Mouse (Mus musculus): Measurements from ENCODE around the gene Utf1. TPM values are rescaled to one million over a fixed set of nuclear protein-coding genes. Genes with fewer than 3 reads are reported as not detected.

The Utf1 gene
- total and polyA plus RNA-seq, 3 experiments = not detected

GRCm38 (mm10) chr7:139957437-139957836 lies 13.8 kb downstream of the Utf1 start:
- in situ Hi-C loops (cut with MboI; ENCODE audit: low pct_ligation_motif_present, low pct_unique_long_range_greater_than_20kb, low sequenced_read_pairs) = no loop called here
- no peak for DNase-seq (ENCODE audit: extremely low read depth)

GRCm38 (mm10) chr7:139957958-139958357 lies 14.4 kb downstream of the Utf1 start:
- Histone ChIP-seq H3K79me2 (replicated peaks; ENCODE audit: control insufficient read depth, extremely low read depth, insufficient read depth, poor library complexity, severe bottlenecking) (no peaks in the 10 kb centered on the region), H3K9me3 (replicated peaks; ENCODE audit: low read length) (no peaks in the 10 kb centered on the region), H3K36me3 (replicated peaks in 1 of 2; ENCODE audit: control insufficient read depth in 1 of 2, insufficient read depth in 1 of 2, low read length in 1 of 2) (peaks cover 18 to 48% of the 10 kb centered on the region in 2 experiments), H3K9ac (ENCODE audit: insufficient read depth, low read depth) (no peak overlapping the region), H3K27me3 (replicated peaks) (no peaks in the 10 kb centered on the region), H3K27ac (ENCODE audit: insufficient read depth, low read depth) (no peak overlapping the region), H3K4me3 (replicated peaks in 1 of 3; ENCODE audit: low read depth in 2 of 3, low read length in 2 of 3, poor library complexity in 1 of 3) (no peak overlapping the region), H3K4me1 (ENCODE audit: control insufficient read depth in 1 of 2, insufficient read depth in 2 of 2) (peaks cover 11 to 82% of the 10 kb centered on the region in 2 experiments), H3K4me2 (ENCODE audit: insufficient read depth, low read depth, poor library complexity, severe bottlenecking) (no peak overlapping the region)
- TF ChIP-seq USF2 (conservative IDR thresholded peaks at IDR 0.05; ENCODE audit: low read depth, low read length) (no peak), GABPA (IDR thresholded peaks at IDR 0.05; ENCODE audit: insufficient replicate concordance, low read depth, low read length) (no peak), POLR2AphosphoS2 (IDR thresholded peaks at IDR 0.05; ENCODE audit: low read depth, low read length) (0 out of 2 replicates have a peak, but pooled peaks have one; percentile 18), NELFE (IDR thresholded peaks at IDR 0.05; ENCODE audit: low read depth, low read length) (no peak), MAZ (IDR thresholded peaks at IDR 0.05; ENCODE audit: low read depth, low read length) (no peak), CHD2 (IDR thresholded peaks at IDR 0.05; ENCODE audit: low read length) (no peak)
- dilution Hi-C loops (cut with MboI; ENCODE audit: extremely low pct_ligation_motif_present, extremely low pct_unique_long_range_greater_than_20kb, low sequenced_read_pairs) = no loop called here
- in situ Hi-C loops (cut with MboI; ENCODE audit: low pct_ligation_motif_present, low pct_unique_long_range_greater_than_20kb, low sequenced_read_pairs) = no loop called here
- no peak for DNase-seq (ENCODE audit: extremely low read depth)

More at GRCm38 (mm10) chr7:139957437-139957836, 13.8 kb downstream of the Utf1 start:
- Histone ChIP-seq H3K27me3 (replicated peaks) (no peaks in the 10 kb centered on the region), H3K79me2 (replicated peaks; ENCODE audit: control insufficient read depth, extremely low read depth, insufficient read depth, poor library complexity, severe bottlenecking) (no peaks in the 10 kb centered on the region), H3K36me3 (replicated peaks in 1 of 2; ENCODE audit: control insufficient read depth in 1 of 2, insufficient read depth in 1 of 2, low read length in 1 of 2) (peaks cover 18 to 51% of the 10 kb centered on the region in 2 experiments), H3K4me1 (ENCODE audit: control insufficient read depth in 1 of 2, insufficient read depth in 2 of 2) (peaks cover 11 to 80% of the 10 kb centered on the region in 2 experiments), H3K27ac (ENCODE audit: insufficient read depth, low read depth) (no peak overlapping the region), H3K9me3 (replicated peaks; ENCODE audit: low read length) (no peaks in the 10 kb centered on the region), H3K9ac (ENCODE audit: insufficient read depth, low read depth) (no peak overlapping the region), H3K4me3 (replicated peaks in 1 of 3; ENCODE audit: low read depth in 2 of 3, low read length in 2 of 3, poor library complexity in 1 of 3) (no peak overlapping the region), H3K4me2 (ENCODE audit: insufficient read depth, low read depth, poor library complexity, severe bottlenecking) (no peak overlapping the region)
- dilution Hi-C loops (cut with MboI; ENCODE audit: extremely low pct_ligation_motif_present, extremely low pct_unique_long_range_greater_than_20kb, low sequenced_read_pairs) = no loop called here
- no peak for TF ChIP-seq USF1 (IDR thresholded peaks at IDR 0.05; ENCODE audit: low read depth, low read length)
- TF ChIP-seq NELFE (IDR thresholded peaks at IDR 0.05; ENCODE audit: low read depth, low read length) = no peak
- TF ChIP-seq HCFC1 (IDR thresholded peaks at IDR 0.05; ENCODE audit: low read depth, low read length) = no peak
- TF ChIP-seq SIN3A (IDR thresholded peaks at IDR 0.05; ENCODE audit: low read length) = no peak
- no peak for TF ChIP-seq NRF1 (IDR thresholded peaks at IDR 0.05; ENCODE audit: low read depth, low read length)
- no peak for TF ChIP-seq ZMIZ1 (IDR thresholded peaks at IDR 0.05; ENCODE audit: low read depth, low read length)
- TF ChIP-seq MYC (IDR thresholded peaks at IDR 0.05; ENCODE audit: low read depth, low read length) = no peak
- TF ChIP-seq IRF4 (IDR thresholded peaks at IDR 0.05; ENCODE audit: low read depth, low read length) = no peak
- TF ChIP-seq E2F4 (IDR thresholded peaks at IDR 0.05; ENCODE audit: insufficient replicate concordance, low read depth, low read length) = no peak
- TF ChIP-seq ZNF384 (IDR thresholded peaks at IDR 0.05; ENCODE audit: low read depth, low read length) = no peak
- TF ChIP-seq JUN (IDR thresholded peaks at IDR 0.05; ENCODE audit: insufficient read depth, low read depth, low read length) = no peak
- no peak for TF ChIP-seq MAX (IDR thresholded peaks at IDR 0.05; ENCODE audit: low read length)
- TF ChIP-seq ZC3H11A (IDR thresholded peaks at IDR 0.05; ENCODE audit: low read depth, low read length) = no peak
